Mouse (Mus musculus) CD4-positive, CD25-positive, alpha-beta regulatory T cell (primary cell): ENCODE data around the gene Ikzf3. TPM values are rescaled to one million over a fixed set of nuclear protein-coding genes. Genes with fewer than 3 reads are reported as not detected.

Experiments
- polyA plus RNA-seq: library from polyadenylated mRNA; unstranded; fragments of 100-300 nt; shearing (Covaris generic); gene quantifications from one replicate; pipeline ENCODE4 v1.2.1, GENCODE M21; 2017

Ikzf3 gene
- 94.7 TPM for polyA plus RNA-seq

GRCm38 (mm10) chr11:98545711-98546231, at the start of gene Ikzf3:
Ikzf3 (minus strand) TSS chr11:98546031.

GRCm38 (mm10) chr11:98586892-98587563, 41.2 kb upstream of the Ikzf3 start, which contains the start of gene Ormdl3:
Ormdl3 (minus strand) TSS chr11:98587368.

GRCm38 (mm10) chr11:98550975-98551828, 5.4 kb upstream of the Ikzf3 start, which contains the start of gene Zpbp2:
Zpbp2 (plus strand) TSS chr11:98551097.

GRCm38 (mm10) chr11:98446213-98446561, 99.6 kb downstream of the Ikzf3 start, which contains the start of gene Grb7:
Grb7 (plus strand) TSS chr11:98446394.

GRCm38 (mm10) chr11:98438331-98439158, 107.3 kb downstream of the Ikzf3 start, which contains the start of gene Mien1:
Mien1 (minus strand) TSS chr11:98438991.

Other genes with a start within 250 kb of the Ikzf3 start
- 0.13 TPM for gene Neurod2, start 216.4 kb downstream of the Ikzf3 start, polyA plus RNA-seq
- gene Ppp1r1b, start 197.6 kb downstream of the Ikzf3 start, polyA plus RNA-seq, result not detected
- 64.0 TPM for gene Stard3, start 187.7 kb downstream of the Ikzf3 start, polyA plus RNA-seq
- gene Tcap, start 162.2 kb downstream of the Ikzf3 start, polyA plus RNA-seq, result 0.25 TPM
- not detected for gene Pnmt, start 159.6 kb downstream of the Ikzf3 start, polyA plus RNA-seq
- 12.2 TPM for gene Pgap3, start 145.5 kb downstream of the Ikzf3 start, polyA plus RNA-seq
- gene Erbb2, start 133.6 kb downstream of the Ikzf3 start, polyA plus RNA-seq, result 0.22 TPM
- 166 TPM for gene Mien1, start 107.0 kb downstream of the Ikzf3 start, polyA plus RNA-seq
- 5.1 TPM for gene Grb7, start 99.6 kb downstream of the Ikzf3 start, polyA plus RNA-seq
- 5.4 TPM for gene Zpbp2, start 5.1 kb upstream of the Ikzf3 start, polyA plus RNA-seq
- gene Ormdl3, start 41.3 kb upstream of the Ikzf3 start, polyA plus RNA-seq, result 58.5 TPM
- gene Lrrc3c, start 52.3 kb upstream of the Ikzf3 start, polyA plus RNA-seq, result not detected
- gene Gm12355, start 79.6 kb upstream of the Ikzf3 start, polyA plus RNA-seq, result 4.3 TPM
- gene Gsdma3, start 80.3 kb upstream of the Ikzf3 start, polyA plus RNA-seq, result not detected
- gene Gsdma2, start 100.7 kb upstream of the Ikzf3 start, polyA plus RNA-seq, result not detected
- not detected for gene Gsdma, start 118.3 kb upstream of the Ikzf3 start, polyA plus RNA-seq
- 163 TPM for gene Psmd3, start 136.5 kb upstream of the Ikzf3 start, polyA plus RNA-seq
- gene Csf3, start 155.2 kb upstream of the Ikzf3 start, polyA plus RNA-seq, result not detected
- gene Med24, start 183.4 kb upstream of the Ikzf3 start, polyA plus RNA-seq, result 55.5 TPM
- 9.1 TPM for gene Thra, start 194.6 kb upstream of the Ikzf3 start, polyA plus RNA-seq
- gene Nr1d1, start 229.3 kb upstream of the Ikzf3 start, polyA plus RNA-seq, result 4.3 TPM
- gene Msl1, start 249.5 kb upstream of the Ikzf3 start, polyA plus RNA-seq, result 22.0 TPM